Mouse (Mus musculus) G1E (cell line): ENCODE measurements around the gene Myg1.

Experiments
- CTCF ChIP-seq: IDR thresholded peaks from 2 replicates; pipeline ENCODE4 v1.5.1; 2012; ENCODE audit warnings: low read depth, low read length, inconsistent platforms, mixed read lengths
- GATA1 ChIP-seq: IDR thresholded peaks from 2 replicates; pipeline ENCODE4 v1.6.1; 2012; ENCODE audit warnings: borderline replicate concordance, low read length, inconsistent platforms, mixed read lengths
- GATA2 ChIP-seq: IDR thresholded peaks from 2 replicates; pipeline ENCODE4 v1.6.1; 2012; ENCODE audit warnings: low read depth, low read length, inconsistent platforms, borderline replicate concordance
- TAL1 ChIP-seq: conservative IDR thresholded peaks from 2 replicates; pipeline ENCODE4 v1.6.1; 2012; ENCODE audit warnings: low read depth, low read length, inconsistent platforms, mixed read lengths

DNA sequence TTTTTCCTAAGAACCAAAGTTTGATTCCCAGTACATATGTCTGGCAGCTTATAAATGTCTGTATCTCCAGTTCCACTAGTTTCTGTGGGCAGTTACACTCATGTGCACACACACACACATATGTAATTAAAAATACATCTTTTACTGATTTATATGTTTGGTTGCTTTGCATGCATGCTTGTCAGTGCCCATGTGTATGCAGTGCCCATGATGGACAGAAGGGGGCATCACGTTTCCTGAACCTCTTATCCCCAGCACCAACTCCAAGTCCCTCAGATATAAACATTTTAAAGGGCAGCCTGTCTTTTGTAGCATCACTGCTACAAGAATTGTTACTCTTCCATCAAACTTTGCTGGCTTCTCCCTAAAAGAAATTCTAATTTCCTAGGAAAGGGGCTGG, 10.1 kb downstream of the Myg1 start:
- TF ChIP-seq CTCF (peak; percentile 60; the same call in 1 of the 2 replicates), GATA1 (no peak), TAL1 (no peak), GATA2 (no peak)
